Mouse (Mus musculus): ENCODE data around the gene Agbl1. TPM values are rescaled to one million over a fixed set of nuclear protein-coding genes. Genes with fewer than 3 reads are reported as not detected.

Agbl1 gene
- total RNA-seq (2014; rRNA removed) (0.43 and 0.62 TPM in 2 replicates), polyA plus RNA-seq (2015; fragmentation: Nextera tagmentation; extraction: Ambion mirVana) (0.09 and 0.15 TPM in 2 replicates)

- DNase-seq (no peak), ATAC-seq (no peak)
- no peak for TF ChIP-seq CTCF (IDR thresholded peaks at IDR 0.05; ENCODE audit: low read depth)
- Histone ChIP-seq H3K27ac (ENCODE audit: low read depth, low read length) (no peak within 1 kb of the TSS), H3K4me3 (ENCODE audit: low read depth, low read length) (no peak within 1 kb of the TSS), H3K36me3 (ENCODE audit: insufficient read depth) (no peaks in the 10 kb centered on the region), H3K4me2 (ENCODE audit: low read depth) (no peak within 1 kb of the TSS), H3K27me3 (ENCODE audit: insufficient read depth, low read length) (no peaks in the 10 kb centered on the region), H3K9ac (no peak within 1 kb of the TSS), H3K9me3 (ENCODE audit: low read length) (no peaks in the 10 kb centered on the region), H3K4me1 (ENCODE audit: insufficient read depth) (no peaks in the 10 kb centered on the region)
- WGBS: 67% methylated on average over 7 of the region's 7 CpGs
These were observed at the start of gene Agbl1 for GRCm38 (mm10) chr7:76229311-76229937. Gene Agbl1 (plus strand): TSS chr7:76229887.

GRCm38 (mm10) chr7:76185005-76185658, 44.6 kb upstream of the Agbl1 start:
- H3K27ac ChIP-seq (ENCODE audit: low read depth, low read length): peak overlapping the region; percentile 77
- peak; percentile 76 for DNase-seq
- no peak for TF ChIP-seq CTCF (IDR thresholded peaks at IDR 0.05; ENCODE audit: low read depth)
- no peak overlapping the region for H3K9ac ChIP-seq
- peak overlapping the region; percentile 27 for H3K4me3 ChIP-seq (ENCODE audit: low read depth, low read length)
- no peaks in the 10 kb centered on the region for H3K27me3 ChIP-seq (ENCODE audit: insufficient read depth, low read length)
- H3K9me3 ChIP-seq (ENCODE audit: low read length): no peaks in the 10 kb centered on the region
- peaks cover 14% of the 10 kb centered on the region for H3K4me1 ChIP-seq (ENCODE audit: insufficient read depth)
- H3K4me2 ChIP-seq (ENCODE audit: low read depth): peak overlapping the region; percentile 37
- H3K36me3 ChIP-seq (ENCODE audit: insufficient read depth): no peaks in the 10 kb centered on the region
- peak; percentile 99 for ATAC-seq
- 21% methylated on average over 7 of the region's 7 CpGs for WGBS

- H3K27ac ChIP-seq (ENCODE audit: low read depth, low read length): peak overlapping the region; percentile 77; the same call in 1 of the 2 replicates
- no peak for TF ChIP-seq CTCF (IDR thresholded peaks at IDR 0.05; ENCODE audit: low read depth)
- H3K36me3 ChIP-seq (ENCODE audit: insufficient read depth): no peaks in the 10 kb centered on the region
- H3K9me3 ChIP-seq (ENCODE audit: low read length): no peaks in the 10 kb centered on the region
- peaks cover 14% of the 10 kb centered on the region for H3K4me1 ChIP-seq (ENCODE audit: insufficient read depth)
- DNase-seq (no peak), ATAC-seq (peak; percentile 67)
- H3K4me3 ChIP-seq (ENCODE audit: low read depth, low read length): peak overlapping the region; percentile 27
- WGBS: 4% methylated on average over 6 of the region's 6 CpGs
- peak overlapping the region; percentile 37 for H3K4me2 ChIP-seq (ENCODE audit: low read depth)
- H3K27me3 ChIP-seq (ENCODE audit: insufficient read depth, low read length): no peaks in the 10 kb centered on the region
- H3K9ac ChIP-seq: 0 out of 2 replicates have a peak overlapping the region, but pooled peaks have one; percentile 10
These were observed 44.0 kb upstream of the Agbl1 start for GRCm38 (mm10) chr7:76185681-76186121.

- H3K36me3 ChIP-seq (ENCODE audit: insufficient read depth): no peaks in the 10 kb centered on the region
- TF ChIP-seq CTCF (IDR thresholded peaks at IDR 0.05; ENCODE audit: low read depth): no peak
- no peak overlapping the region for H3K4me2 ChIP-seq (ENCODE audit: low read depth)
- 78% methylated on average over 4 of the region's 4 CpGs for WGBS
- no peak overlapping the region for H3K27ac ChIP-seq (ENCODE audit: low read depth, low read length)
- DNase-seq: no peak
- no peak overlapping the region for H3K9ac ChIP-seq
- H3K9me3 ChIP-seq (ENCODE audit: low read length): no peaks in the 10 kb centered on the region
- H3K4me3 ChIP-seq (ENCODE audit: low read depth, low read length): no peak overlapping the region
- ATAC-seq: no peak
- no peaks in the 10 kb centered on the region for H3K27me3 ChIP-seq (ENCODE audit: insufficient read depth, low read length)
- 0 out of 2 replicates have a peak, but pooled peaks cover 6% of the 10 kb centered on the region for H3K4me1 ChIP-seq (ENCODE audit: insufficient read depth)
These were observed 11.1 kb upstream of the Agbl1 start for GRCm38 (mm10) chr7:76218546-76218945.

GRCm38 (mm10) chr7:76219797-76220469, 9.8 kb upstream of the Agbl1 start:
- peak overlapping the region; percentile 59 for H3K27ac ChIP-seq (ENCODE audit: low read depth, low read length)
- 40% methylated on average over 7 of the region's 7 CpGs for WGBS
- peak; percentile 61 for DNase-seq

GRCm38 (mm10) chr7:76222691-76223090, 7.0 kb upstream of the Agbl1 start:
- Histone ChIP-seq H3K4me3 (ENCODE audit: low read depth, low read length) (no peak overlapping the region), H3K36me3 (ENCODE audit: insufficient read depth) (no peaks in the 10 kb centered on the region), H3K4me2 (ENCODE audit: low read depth) (no peak overlapping the region), H3K9me3 (ENCODE audit: low read length) (no peaks in the 10 kb centered on the region), H3K4me1 (ENCODE audit: insufficient read depth) (0 out of 2 replicates have a peak, but pooled peaks cover 6% of the 10 kb centered on the region), H3K27ac (ENCODE audit: low read depth, low read length) (no peak overlapping the region), H3K27me3 (ENCODE audit: insufficient read depth, low read length) (no peaks in the 10 kb centered on the region), H3K9ac (no peak overlapping the region)
- ATAC-seq: no peak
- no peak for TF ChIP-seq CTCF (IDR thresholded peaks at IDR 0.05; ENCODE audit: low read depth)
- WGBS: 97% methylated on average over 2 of the region's 2 CpGs
- DNase-seq: no peak

More at GRCm38 (mm10) chr7:76219797-76220469, 9.8 kb upstream of the Agbl1 start:
- no peak overlapping the region for H3K9ac ChIP-seq
- peak; percentile 80; the same call in 1 of the 2 replicates for ATAC-seq
- H3K4me1 ChIP-seq (ENCODE audit: insufficient read depth): 0 out of 2 replicates have a peak, but pooled peaks cover 6% of the 10 kb centered on the region
- no peaks in the 10 kb centered on the region for H3K9me3 ChIP-seq (ENCODE audit: low read length)
- H3K4me2 ChIP-seq (ENCODE audit: low read depth): no peak overlapping the region
- no peaks in the 10 kb centered on the region for H3K27me3 ChIP-seq (ENCODE audit: insufficient read depth, low read length)
- no peaks in the 10 kb centered on the region for H3K36me3 ChIP-seq (ENCODE audit: insufficient read depth)
- no peak overlapping the region for H3K4me3 ChIP-seq (ENCODE audit: low read depth, low read length)
- TF ChIP-seq CTCF (IDR thresholded peaks at IDR 0.05; ENCODE audit: low read depth): no peak
